Mouse (Mus musculus) liver, embryonic 14.5 days (tissue): ENCODE data around the gene Syt8. TPM values are rescaled to one million over a fixed set of nuclear protein-coding genes. Genes with fewer than 3 reads are reported as not detected.

Experiments used
- ATAC-seq: fragments of 200-750 bp; cut with Nextera tagmentation; 2 replicates; pipeline ENCODE4 v1.8.0; 2017; ENCODE audit warnings: moderate number of reproducible peaks, mild to moderate bottlenecking, moderate library complexity; ENCODE audit not compliant: insufficient read depth
- DNase-seq, 3 experiments: peaks; one replicate each; pipeline ENCODE4 v3.0.0-alpha.2; 2012 to 2013; ENCODE audit warnings: low read depth in 3 of 3, low spot score in 3 of 3
- H3K27ac ChIP-seq: fragments of 300-500 bp; sonication (generic); 2 replicates; pipeline ENCODE4 v1.5.1; 2014; ENCODE audit warnings: moderate library complexity, mild to moderate bottlenecking, control low read depth, inconsistent platforms
- H3K27me3 ChIP-seq: fragments of 300-500 bp; sonication (generic); 2 replicates; pipeline ENCODE4 v1.6.1; 2014; ENCODE audit warnings: mild to moderate bottlenecking, low read length, moderate library complexity; ENCODE audit not compliant: control insufficient read depth, insufficient read depth
- H3K36me3 ChIP-seq: fragments of 300-500 bp; sonication (generic); replicated peaks from 2 replicates; pipeline ENCODE4 v1.6.1; 2014; ENCODE audit warnings: low read depth; ENCODE audit not compliant: control insufficient read depth, insufficient read depth
- H3K4me1 ChIP-seq, 2 experiments: fragments of 200-500 bp in 1 of 2; fragments of 300-500 bp in 1 of 2; sonication (generic) in 1 of 2; replicated peaks; 2 replicates each; pipeline ENCODE4 v1.6.1; 2012 to 2014; ENCODE audit warnings: antibody characterized with exemption in 1 of 2, inconsistent platforms in 1 of 2, low read length in 1 of 2; ENCODE audit not compliant: control insufficient read depth in 2 of 2, insufficient read depth in 2 of 2
- H3K4me2 ChIP-seq: fragments of 300-500 bp; sonication (generic); 2 replicates; pipeline ENCODE4 v1.6.1; 2014; ENCODE audit warnings: low read depth, mild to moderate bottlenecking, control low read depth, moderate library complexity
- H3K4me3 ChIP-seq, 2 experiments: fragments of 200-500 bp in 1 of 2; fragments of 300-500 bp in 1 of 2; sonication (generic) in 1 of 2; 2 replicates each; pipeline ENCODE4 v1.5.1; 2012 to 2014; ENCODE audit warnings: low read depth in 2 of 2, low read length in 2 of 2, mild to moderate bottlenecking in 2 of 2, control low read depth in 1 of 2, inconsistent platforms in 1 of 2, moderate library complexity in 1 of 2; ENCODE audit not compliant: insufficient read depth in 1 of 2
- H3K9ac ChIP-seq: fragments of 300-500 bp; sonication (generic); replicated peaks from 2 replicates; pipeline ENCODE4 v1.6.1; 2014; ENCODE audit warnings: mild to moderate bottlenecking, control low read depth, moderate library complexity
- H3K9me3 ChIP-seq: fragments of 300-500 bp; sonication (generic); 2 replicates; pipeline ENCODE4 v1.6.1; 2016; ENCODE audit warnings: low read length, mixed read lengths; ENCODE audit not compliant: control insufficient read depth
- CTCF ChIP-seq: IDR thresholded peaks from 2 replicates; pipeline ENCODE4 v1.5.1; 2016; ENCODE audit warnings: antibody characterized with exemption, low read depth, control low read depth
- EP300 ChIP-seq: IDR thresholded peaks from 2 replicates; pipeline ENCODE4 v1.6.1; 2016; ENCODE audit warnings: antibody characterized with exemption, low read depth
- WGBS: fragments of 180-500 bp; shearing (Covaris S2); extraction: QIAGEN DNeasy Blood & Tissue Kit; methylation state at CpG from one replicate; pipeline ENCODE4 v1.1.7; 2014; ENCODE audit not compliant: insufficient replicate concordance; 5-methylcytosine and 5-hydroxymethylcytosine counted together
- polyA plus RNA-seq, 2 experiments: library from polyadenylated mRNA; depleted of rRNA in 1 of 2; stranded (reverse) in 1 of 2; unstranded in 1 of 2; fragments of >200 nt; fragmentation: Nextera tagmentation in 1 of 2; extraction: Ambion mirVana in 1 of 2; gene quantifications; 2 replicates each; pipeline versions ENCODE4 v1.2.1 to v1.2.3; 2012 to 2014

The Syt8 gene
- polyA plus RNA-seq, 2 experiments = 0.03 TPM; not detected in 1

DNA sequence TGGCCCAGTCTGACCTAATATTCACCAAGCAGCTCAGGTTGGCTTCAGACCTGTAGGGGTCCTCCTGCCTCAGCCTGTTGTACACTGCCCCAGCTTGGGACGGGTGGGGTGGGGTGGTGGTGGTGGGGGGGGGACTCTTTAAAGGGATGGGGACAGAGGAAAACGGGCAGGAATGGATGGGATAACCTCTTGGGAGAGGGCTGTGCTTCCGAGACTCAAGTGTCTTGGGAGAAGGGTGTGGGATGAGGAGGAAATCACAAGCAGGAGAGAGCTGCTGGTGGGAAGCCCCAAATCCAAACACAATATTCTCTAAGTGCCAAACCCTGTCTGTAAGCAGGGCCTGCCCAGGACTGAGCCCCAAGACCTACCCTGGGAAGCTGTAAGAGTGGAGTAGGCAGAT, 18.4 kb upstream of the Syt8 start:
- peaks cover 30 to 35% of the 10 kb centered on the region in 2 experiments for H3K4me1 ChIP-seq
- H3K27ac ChIP-seq = no peak overlapping the region
- no peak for TF ChIP-seq CTCF
- TF ChIP-seq EP300 = no peak
- no peak overlapping the region for H3K4me2 ChIP-seq
- ATAC-seq = no peak
- H3K36me3 ChIP-seq = no peaks in the 10 kb centered on the region
- 63% methylated on average over 3 of the region's 3 CpGs for WGBS
- H3K9me3 ChIP-seq = no peaks in the 10 kb centered on the region
- DNase-seq = no peak
- no peak overlapping the region for H3K4me3 ChIP-seq
- no peak overlapping the region for H3K9ac ChIP-seq
- H3K27me3 ChIP-seq = no peaks in the 10 kb centered on the region

DNA sequence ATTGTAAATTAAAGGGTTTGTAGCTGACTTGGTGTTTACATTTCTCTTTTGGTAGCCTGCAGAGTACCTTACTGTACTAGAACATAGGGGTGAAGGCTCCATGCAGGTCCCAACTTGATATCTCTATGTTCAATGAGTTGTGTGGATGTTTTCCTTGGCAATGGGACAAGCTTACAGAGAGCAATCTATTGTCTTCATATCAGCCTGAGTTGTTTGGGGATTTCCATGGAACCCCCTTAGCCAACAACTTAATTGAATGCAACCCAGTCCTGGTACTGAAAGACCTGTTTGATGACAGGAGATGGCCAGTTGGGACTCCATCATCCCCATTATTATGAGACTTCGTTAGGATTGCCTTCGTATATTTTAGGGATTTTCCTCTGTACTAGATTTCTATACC, 16.6 kb upstream of the Syt8 start:
- Histone ChIP-seq H3K4me1 (peaks cover 42 to 45% of the 10 kb centered on the region in 2 experiments), H3K4me2 (no peak overlapping the region), H3K4me3 (no peak overlapping the region), H3K9ac (no peak overlapping the region), H3K27me3 (no peaks in the 10 kb centered on the region), H3K36me3 (no peaks in the 10 kb centered on the region), H3K27ac (no peak overlapping the region), H3K9me3 (no peaks in the 10 kb centered on the region)
- 97% methylated on average over 2 of the region's 2 CpGs for WGBS
- no peak for DNase-seq
- no peak for TF ChIP-seq EP300
- TF ChIP-seq CTCF = no peak
- ATAC-seq = no peak

DNA sequence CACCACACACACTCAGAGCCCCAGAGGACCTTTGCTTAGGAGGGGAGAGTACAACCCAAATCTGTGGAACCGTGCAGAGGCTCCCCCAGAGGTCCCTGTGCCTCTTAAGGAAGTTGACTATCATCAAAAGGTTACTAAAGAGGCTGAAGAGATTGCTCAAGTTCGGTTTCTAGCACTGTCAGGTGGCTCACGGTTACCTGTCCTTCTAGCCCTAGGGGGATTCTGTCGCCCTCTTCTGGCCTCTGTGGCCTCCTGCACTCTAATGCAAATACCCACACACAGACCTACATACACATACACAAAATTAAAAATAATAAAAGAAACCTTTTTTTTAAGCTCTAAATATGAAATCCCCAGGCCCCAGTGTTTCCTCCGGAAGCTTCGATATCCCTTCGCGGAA, 16.0 kb upstream of the Syt8 start:
- ATAC-seq = no peak
- H3K36me3 ChIP-seq = no peaks in the 10 kb centered on the region
- H3K4me3 ChIP-seq = no peak overlapping the region
- H3K9ac ChIP-seq = no peak overlapping the region
- no peaks in the 10 kb centered on the region for H3K27me3 ChIP-seq
- H3K4me1 ChIP-seq = peaks cover 37 to 39% of the 10 kb centered on the region in 2 experiments
- no peaks in the 10 kb centered on the region for H3K9me3 ChIP-seq
- WGBS = 86% methylated on average over 8 of the region's 8 CpGs
- DNase-seq = no peak
- H3K4me2 ChIP-seq = no peak overlapping the region
- no peak overlapping the region for H3K27ac ChIP-seq
- no peak for TF ChIP-seq EP300
- peak; percentile 55 for TF ChIP-seq CTCF

DNA sequence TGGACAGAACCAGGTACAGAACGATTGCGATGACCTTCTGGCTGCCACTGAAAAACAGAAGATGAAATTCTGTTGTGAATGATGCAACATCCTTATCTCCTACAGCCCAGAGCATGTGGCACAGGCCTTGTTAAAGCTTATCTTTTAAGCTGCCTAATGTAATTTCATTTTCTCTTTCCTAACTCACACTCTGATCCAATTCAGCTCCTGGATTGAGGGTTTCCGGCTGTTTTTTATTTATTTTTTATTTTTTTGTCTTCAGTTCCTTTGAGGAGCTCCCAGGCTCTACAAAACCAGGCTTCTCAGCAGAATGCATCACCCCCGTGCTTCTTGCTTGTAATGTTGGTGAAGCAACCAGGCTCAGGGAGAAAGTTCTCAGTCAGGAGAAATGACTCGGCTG, 14.8 kb upstream of the Syt8 start:
- ATAC-seq = peak; percentile 83
- 21% methylated on average over 5 of the region's 5 CpGs for WGBS

DNA sequence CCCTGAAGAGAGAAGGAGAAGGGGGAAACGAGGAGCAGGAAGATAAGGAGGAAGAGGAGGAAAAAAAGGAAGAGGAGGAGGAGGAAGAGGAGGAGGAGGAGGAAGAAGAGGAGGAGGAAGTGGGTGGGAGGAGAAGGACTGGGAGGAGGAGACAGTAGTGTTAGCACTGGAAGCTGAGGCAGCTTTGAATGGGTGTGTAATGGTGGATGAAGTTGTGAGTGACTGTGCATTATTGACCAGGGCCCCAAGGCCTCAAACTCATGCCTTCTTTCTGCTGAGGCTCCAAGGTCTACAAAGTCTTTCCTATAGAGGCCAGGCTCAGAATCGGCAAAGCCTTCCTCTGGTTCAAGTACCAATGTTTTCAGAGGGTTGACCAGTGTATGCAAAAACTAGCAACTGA, 12.8 kb upstream of the Syt8 start:
- peak; percentile 64 for ATAC-seq
- Histone ChIP-seq H3K4me1 (peaks cover 36 to 37% of the 10 kb centered on the region in 2 experiments), H3K36me3 (no peaks in the 10 kb centered on the region), H3K9me3 (no peaks in the 10 kb centered on the region), H3K27ac (peak overlapping the region; percentile 86), H3K4me2 (no peak overlapping the region), H3K4me3 (no peak overlapping the region), H3K9ac (no peak overlapping the region), H3K27me3 (no peaks in the 10 kb centered on the region)
- no peak for TF ChIP-seq EP300
- no peak for TF ChIP-seq CTCF
- 56% methylated on average over 2 of the region's 2 CpGs for WGBS
- no peak for DNase-seq

More for the DNA sequence above, 14.8 kb upstream of the Syt8 start:
- TF ChIP-seq EP300 = peak; percentile 96
- TF ChIP-seq CTCF = no peak
- Histone ChIP-seq H3K9ac (peak overlapping the region; percentile 65), H3K4me3 (peak overlapping the region in 1 of 2 experiments; percentile 38; a peak in 1 of 4 replicates), H3K4me2 (peak overlapping the region; percentile 58), H3K27me3 (no peaks in the 10 kb centered on the region), H3K36me3 (no peaks in the 10 kb centered on the region), H3K4me1 (peaks cover 36 to 37% of the 10 kb centered on the region in 2 experiments), H3K27ac (peak overlapping the region; percentile 86), H3K9me3 (no peaks in the 10 kb centered on the region)
- peak; percentile 60 to 65 (median 61) for DNase-seq
